8 mouse cellular contexts compared by ENCODE assay signal in genomic region chr12:80644506-80644868, GRCm38 (mm10). TPM values are rescaled to one million over a fixed set of nuclear protein-coding genes. Genes with fewer than 3 reads are reported as not detected.
A peak's percentile ranks its signal among the peaks of the same experiment; 100 is the strongest.
DNase-seq lines count a peak whose midpoint lies in the region; ATAC-seq and TF ChIP-seq lines count a peak whose summit lies in the region.

No protein-coding gene starts in this region.

- no peak for TF ChIP-seq CTCF in lung, adult 2 months (IDR thresholded peaks at IDR 0.05; ENCODE audit: insufficient read depth, low read length)

- no peak for DNase-seq in lung, adult 2 months
- DNase-seq in lung, postnatal 25 days (ENCODE audit: low spot score) = no peak
- DNase-seq in neural tube, embryonic 11.5 days (ENCODE audit: low spot score) = no peak
- no peak for DNase-seq in gastrocnemius, postnatal 14 days
- no peak for DNase-seq in layer of hippocampus, adult 18-20 months (ENCODE audit: low spot score in 2 of 2)
- DNase-seq in kidney, adult 9 months = no peak

- H3K36me3 ChIP-seq in embryonic facial prominence, embryonic 12.5 days = peaks cover 22% of the 10 kb centered on the region
- no peaks in the 10 kb centered on the region for H3K36me3 ChIP-seq in intestine, embryonic 16.5 days (ENCODE audit: control insufficient read depth, insufficient read depth, low read length)
- H3K36me3 ChIP-seq in neural tube, embryonic 11.5 days (ENCODE audit: control insufficient read depth, insufficient read depth, low read length) = peaks cover 4% of the 10 kb centered on the region; the same call in 1 of the 2 replicates

- TF ChIP-seq POLR2A in lung, adult 2 months (IDR thresholded peaks at IDR 0.05; ENCODE audit: borderline replicate concordance, extremely low read depth, low read depth, low read length) = no peak

- intact Hi-C loops in gastrocnemius, postnatal 14 days (cut with DNase I; ENCODE audit: low total_unique reads) = no loop called here

- peaks cover 16% of the 10 kb centered on the region; the same call in 1 of the 2 replicates for H3K4me1 ChIP-seq in lung, adult 2 months (ENCODE audit: control insufficient read depth, insufficient read depth, low read length)
- H3K4me1 ChIP-seq in embryonic facial prominence, embryonic 12.5 days = peaks cover 23% of the 10 kb centered on the region
- peaks cover 19% of the 10 kb centered on the region for H3K4me1 ChIP-seq in intestine, embryonic 16.5 days (ENCODE audit: control insufficient read depth, insufficient read depth, low read length)
- H3K4me1 ChIP-seq in neural tube, embryonic 11.5 days (ENCODE audit: control insufficient read depth, insufficient read depth, low read length) = peaks cover 27% of the 10 kb centered on the region

- H3K27ac ChIP-seq in embryonic facial prominence, embryonic 12.5 days = 0 out of 2 replicates have a peak overlapping the region, but pooled peaks have one; percentile 1
- peak overlapping the region; percentile 70; the same call in 1 of the 2 replicates for H3K27ac ChIP-seq in intestine, embryonic 16.5 days (ENCODE audit: low read length)
- no peak overlapping the region for H3K27ac ChIP-seq in neural tube, embryonic 11.5 days (ENCODE audit: low read depth, low read length)

- H3K4me3 ChIP-seq in lung, adult 2 months (replicated peaks; ENCODE audit: extremely low read depth, low read depth, low read length) = peak overlapping the region; percentile 93
- H3K4me3 ChIP-seq in embryonic facial prominence, embryonic 12.5 days = peak overlapping the region; percentile 97
- peak overlapping the region; percentile 79 for H3K4me3 ChIP-seq in intestine, embryonic 16.5 days (ENCODE audit: low read length)
- peak overlapping the region; percentile 96 for H3K4me3 ChIP-seq in neural tube, embryonic 11.5 days (ENCODE audit: low read depth, low read length)

- H3K9me3 ChIP-seq in embryonic facial prominence, embryonic 12.5 days = no peaks in the 10 kb centered on the region
- H3K9me3 ChIP-seq in intestine, embryonic 16.5 days (ENCODE audit: control insufficient read depth, low read length) = no peaks in the 10 kb centered on the region
- H3K9me3 ChIP-seq in neural tube, embryonic 11.5 days (ENCODE audit: control insufficient read depth, low read length) = no peaks in the 10 kb centered on the region

- no peaks in the 10 kb centered on the region for H3K27me3 ChIP-seq in embryonic facial prominence, embryonic 12.5 days
- no peaks in the 10 kb centered on the region for H3K27me3 ChIP-seq in intestine, embryonic 16.5 days (replicated peaks; ENCODE audit: control insufficient read depth, insufficient read depth, low read length)
- no peaks in the 10 kb centered on the region for H3K27me3 ChIP-seq in neural tube, embryonic 11.5 days (ENCODE audit: control insufficient read depth, insufficient read depth, low read length)

- ATAC-seq in embryonic facial prominence, embryonic 12.5 days (ENCODE audit: insufficient number of reproducible peaks, insufficient read depth, low FRiP score, low TSS enrichment) = no peak
- no peak; the same call in 1 of the 2 replicates for ATAC-seq in intestine, embryonic 16.5 days
- no peak for ATAC-seq in neural tube, embryonic 11.5 days (ENCODE audit: insufficient read depth, low FRiP score, low TSS enrichment)

- H3K4me2 ChIP-seq in embryonic facial prominence, embryonic 12.5 days (replicated peaks) = peak overlapping the region; percentile 85
- peak overlapping the region; percentile 63 for H3K4me2 ChIP-seq in intestine, embryonic 16.5 days (ENCODE audit: low read depth, low read length)
- H3K4me2 ChIP-seq in neural tube, embryonic 11.5 days (ENCODE audit: low read depth) = peak overlapping the region; percentile 92

- peak overlapping the region; percentile 67 for H3K9ac ChIP-seq in embryonic facial prominence, embryonic 12.5 days
- H3K9ac ChIP-seq in intestine, embryonic 16.5 days (ENCODE audit: low read depth, low read length) = peak overlapping the region; percentile 93
- H3K9ac ChIP-seq in neural tube, embryonic 11.5 days (ENCODE audit: low read length) = peak overlapping the region; percentile 98

- 2% methylated on average over 18 of the region's 18 CpGs for WGBS in lung, adult 2 months
- 9% methylated on average over 18 of the region's 18 CpGs for WGBS in embryonic facial prominence, embryonic 12.5 days
- WGBS in intestine, embryonic 16.5 days = 5% methylated on average over 18 of the region's 18 CpGs
- 10% methylated on average over 18 of the region's 18 CpGs for whole genome bisulfite sequencing in neural tube, embryonic 11.5 days

RNA-seq across cellular contexts. Expression of gene Erh, which starts 0.3 kb away (rescaled TPM):
- 15.2 and 20.7 TPM in 2 replicates for polyA plus RNA-seq in lung, adult 2 months (2012; rRNA removed)
- 308 and 329 TPM in 2 replicates for polyA plus RNA-seq in embryonic facial prominence, embryonic 12.5 days (2016; fragmentation: Nextera tagmentation; extraction: Ambion mirVana)
- polyA plus RNA-seq in intestine, embryonic 16.5 days (2015; fragmentation: Nextera tagmentation; extraction: Ambion mirVana) = 206 and 241 TPM in 2 replicates
- 335 and 346 TPM in 2 replicates for polyA plus RNA-seq in neural tube, embryonic 11.5 days (2014; fragmentation: Nextera tagmentation; extraction: Ambion mirVana)
- total RNA-seq in gastrocnemius, postnatal 14 days (2021) = 10 to 100 TPM; 19.4 to 30.4 TPM
- total RNA-seq in layer of hippocampus, adult 18-20 months (2021) = 10 to 100 TPM; 29.9 to 34.3 TPM

RNA-seq across cellular contexts. Expression of gene Slc39a9, which starts 0.8 kb away (rescaled TPM):
- polyA plus RNA-seq in lung, adult 2 months (2012; rRNA removed) = 49.8 and 63.9 TPM in 2 replicates
- polyA plus RNA-seq in embryonic facial prominence, embryonic 12.5 days (2016; fragmentation: Nextera tagmentation; extraction: Ambion mirVana) = 23.9 and 25.3 TPM in 2 replicates
- 26.9 and 29.0 TPM in 2 replicates for polyA plus RNA-seq in intestine, embryonic 16.5 days (2015; fragmentation: Nextera tagmentation; extraction: Ambion mirVana)
- polyA plus RNA-seq in neural tube, embryonic 11.5 days (2014; fragmentation: Nextera tagmentation; extraction: Ambion mirVana) = 31.2 and 31.6 TPM in 2 replicates
- total RNA-seq in gastrocnemius, postnatal 14 days (2021) = 10 to 100 TPM in 1 of 2 experiments, 1 to 10 TPM in 1; 9.8 to 10.2 TPM
- total RNA-seq in layer of hippocampus, adult 18-20 months (2021) = 10 to 100 TPM; 37.6 to 40.6 TPM

RNA-seq across cellular contexts. Expression of gene Plekhd1, which starts 47.9 kb away (rescaled TPM):
- 20.3 and 20.5 TPM in 2 replicates for polyA plus RNA-seq in lung, adult 2 months (2012; rRNA removed)
- polyA plus RNA-seq in embryonic facial prominence, embryonic 12.5 days (2016; fragmentation: Nextera tagmentation; extraction: Ambion mirVana) = 1.5 and 2.5 TPM in 2 replicates
- polyA plus RNA-seq in intestine, embryonic 16.5 days (2015; fragmentation: Nextera tagmentation; extraction: Ambion mirVana) = 11.5 and 12.1 TPM in 2 replicates
- 1.3 and 1.5 TPM in 2 replicates for polyA plus RNA-seq in neural tube, embryonic 11.5 days (2014; fragmentation: Nextera tagmentation; extraction: Ambion mirVana)
- under 1 TPM; 0.16 to 0.45 TPM for total RNA-seq in gastrocnemius, postnatal 14 days (2021)
- total RNA-seq in layer of hippocampus, adult 18-20 months (2021) = 1 to 10 TPM; 5.7 to 8.3 TPM
